ENCODE assay signal across 22 mouse cellular contexts in the genomic region with DNA sequence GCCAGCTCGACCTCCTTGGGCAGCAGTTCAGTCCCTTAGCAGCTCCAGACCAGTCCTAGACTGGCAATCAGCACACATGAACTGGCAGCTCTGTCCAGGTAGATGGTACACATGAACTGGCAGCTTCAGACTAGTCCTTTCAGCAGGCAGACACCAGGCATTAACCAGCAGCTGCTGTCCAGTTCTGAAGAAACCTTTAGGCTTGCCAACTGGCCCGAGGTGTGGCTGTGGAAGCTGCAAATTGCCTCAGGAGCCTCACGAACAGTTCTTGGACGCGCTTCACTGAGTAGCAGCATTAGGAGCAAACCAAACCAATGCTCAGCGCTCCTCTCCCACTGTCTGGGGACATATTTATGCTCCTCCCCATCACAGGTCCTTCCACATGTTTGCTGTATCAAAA.
A peak's percentile ranks its signal among the peaks of the same experiment; 100 is the strongest.
DNase-seq lines count a peak whose midpoint lies in the region; ATAC-seq and TF ChIP-seq lines count a peak whose summit lies in the region.
"Had no signal": no experiment of that assay in that cellular context is flagged by ENCODE, and none has a peak within 500 bp of the region (broad histone marks: within the 10 kb centered on the region; RNA-seq: fewer than 3 reads in every experiment).

No protein-coding gene starts in this region.

- no peak overlapping the region for H3K4me2 ChIP-seq in midbrain, embryonic 11.5 days
- H3K4me2 ChIP-seq in midbrain, embryonic 14.5 days (ENCODE audit: low read length), result no peak overlapping the region
- H3K4me2 ChIP-seq: forebrain, embryonic 13.5 days; heart, embryonic 11.5 days; heart, embryonic 15.5 days; hindbrain, embryonic 13.5 days had no signal

- WGBS in kidney, adult 2 months, result 53% methylated on average over 6 of the region's 6 CpGs
- WGBS in midbrain, embryonic 11.5 days, result 72% methylated on average over 6 of the region's 6 CpGs
- WGBS in midbrain, embryonic 14.5 days, result 72% methylated on average over 6 of the region's 6 CpGs

- TF ChIP-seq POLR2A in kidney, adult 2 months (IDR thresholded peaks at IDR 0.05; ENCODE audit: low read depth, low read length), result no peak

- no peak for TF ChIP-seq CTCF in kidney, adult 2 months (conservative IDR thresholded peaks at IDR 0.05; ENCODE audit: insufficient read depth, insufficient read length, low read depth, low read length)

- no peaks in the 10 kb centered on the region for H3K27me3 ChIP-seq in kidney, adult 2 months (replicated peaks; ENCODE audit: control insufficient read depth, insufficient read depth, low read length)
- H3K27me3 ChIP-seq in midbrain, embryonic 11.5 days (ENCODE audit: control insufficient read depth, insufficient read depth, low read length), result no peaks in the 10 kb centered on the region
- H3K27me3 ChIP-seq in midbrain, embryonic 14.5 days (ENCODE audit: control insufficient read depth, insufficient read depth, low read length), result no peaks in the 10 kb centered on the region
- H3K27me3 ChIP-seq: forebrain, embryonic 13.5 days; heart, embryonic 15.5 days; hindbrain, embryonic 13.5 days had no signal

- no peak overlapping the region for H3K9ac ChIP-seq in midbrain, embryonic 11.5 days (ENCODE audit: low read length)
- H3K9ac ChIP-seq in midbrain, embryonic 14.5 days (replicated peaks; ENCODE audit: low read length), result no peak overlapping the region
- H3K9ac ChIP-seq: forebrain, embryonic 13.5 days; heart, embryonic 15.5 days; hindbrain, embryonic 13.5 days had no signal

- H3K9me3 ChIP-seq in midbrain, embryonic 11.5 days (ENCODE audit: control insufficient read depth, low read length), result no peaks in the 10 kb centered on the region
- no peaks in the 10 kb centered on the region for H3K9me3 ChIP-seq in midbrain, embryonic 14.5 days (ENCODE audit: control insufficient read depth, low read length)
- H3K9me3 ChIP-seq: embryonic facial prominence, embryonic 10.5 days; forebrain, embryonic 13.5 days; G1E; heart, embryonic 15.5 days; hindbrain, embryonic 13.5 days had no signal

- H3K36me3 ChIP-seq in kidney, adult 2 months (ENCODE audit: control insufficient read depth, insufficient read depth, low read length), result no peaks in the 10 kb centered on the region; the same call in 1 of the 2 replicates
- peaks cover 2% of the 10 kb centered on the region; the same call in 1 of the 2 replicates for H3K36me3 ChIP-seq in midbrain, embryonic 11.5 days (ENCODE audit: control insufficient read depth, insufficient read depth, low read length)
- H3K36me3 ChIP-seq in midbrain, embryonic 14.5 days (ENCODE audit: control insufficient read depth, insufficient read depth, low read length), result no peaks in the 10 kb centered on the region
- H3K36me3 ChIP-seq: heart, embryonic 15.5 days; hindbrain, embryonic 13.5 days had no signal

- H3K4me3 ChIP-seq in kidney, adult 2 months (ENCODE audit: insufficient read depth, low read depth, low read length), result no peak overlapping the region
- H3K4me3 ChIP-seq in midbrain, embryonic 11.5 days (ENCODE audit: low read depth, low read length), result no peak overlapping the region
- no peak overlapping the region for H3K4me3 ChIP-seq in midbrain, embryonic 14.5 days (replicated peaks; ENCODE audit: low read depth, low read length)
- H3K4me3 ChIP-seq: embryonic facial prominence, embryonic 10.5 days; forebrain, embryonic 13.5 days; gastrocnemius, adult 2 months; heart, embryonic 15.5 days; hindbrain, embryonic 13.5 days had no signal

- H3K4me1 ChIP-seq in kidney, adult 2 months (ENCODE audit: control insufficient read depth, insufficient read depth, low read length), result peaks cover 8% of the 10 kb centered on the region; the same call in 1 of the 2 replicates
- peaks cover 3% of the 10 kb centered on the region; the same call in 1 of the 2 replicates for H3K4me1 ChIP-seq in midbrain, embryonic 11.5 days (ENCODE audit: control insufficient read depth, insufficient read depth, low read length)
- no peaks in the 10 kb centered on the region for H3K4me1 ChIP-seq in midbrain, embryonic 14.5 days (ENCODE audit: control insufficient read depth, insufficient read depth, low read length)
- H3K4me1 ChIP-seq: embryonic facial prominence, embryonic 10.5 days; forebrain, embryonic 13.5 days had no signal

- ATAC-seq in midbrain, embryonic 11.5 days (ENCODE audit: low FRiP score), result no peak
- no peak for ATAC-seq in midbrain, embryonic 14.5 days (ENCODE audit: low FRiP score, low TSS enrichment)
- ATAC-seq: CD4-positive, CD25-positive, alpha-beta regulatory T cell, adult 4 months; forebrain, embryonic 13.5 days had no signal

- peak overlapping the region; percentile 64; the same call in 1 of the 2 replicates for H3K27ac ChIP-seq in kidney, adult 2 months (ENCODE audit: insufficient read depth, low read depth, low read length)
- H3K27ac ChIP-seq in midbrain, embryonic 11.5 days (ENCODE audit: low read depth, low read length), result no peak overlapping the region
- H3K27ac ChIP-seq in midbrain, embryonic 14.5 days (replicated peaks; ENCODE audit: low read depth, low read length), result no peak overlapping the region
- H3K27ac ChIP-seq: embryonic facial prominence, embryonic 10.5 days; forebrain, embryonic 13.5 days; gastrocnemius, adult 2 months; heart, embryonic 15.5 days; hindbrain, embryonic 13.5 days had no signal

- DNase-seq in adrenal gland, postnatal 14 days, result peak; percentile 22
- DNase-seq in adrenal gland, postnatal 25 days, result no peak
- peak; percentile 90 for DNase-seq in kidney, adult 2 months
- DNase-seq in kidney, postnatal 10 days, result no peak
- peak; percentile 33 for DNase-seq in midbrain, embryonic 11.5 days (ENCODE audit: low spot score, missing footprints)
- DNase-seq in midbrain, embryonic 14.5 days, result no peak
- DNase-seq in cerebellum, adult 8-10 months, result no peak
- DNase-seq: adrenal gland, postnatal 10 days; B cell, adult 2 months; cerebellum, adult 18-20 months; cerebellum, postnatal 10 days; gastrocnemius, adult 2 months; gastrocnemius, postnatal 36 days; heart, adult 18-20 months; heart, postnatal 14 days had no signal

Comparison
In these comparisons a context has a peak if more than half of its experiments do, and no peak if none do; other contexts are left out.
1. DNase-seq: peak in adrenal gland, postnatal 14 days (single experiment), kidney, adult 2 months (single experiment) and midbrain, embryonic 11.5 days (single experiment); none in adrenal gland, postnatal 25 days (single experiment), kidney, postnatal 10 days (single experiment), midbrain, embryonic 14.5 days (single experiment) and cerebellum, adult 8-10 months (single experiment).